Mouse (Mus musculus) lung, embryonic 16.5 days (tissue): Measurements from ENCODE around the gene Gm49394. TPM values are rescaled to one million over a fixed set of nuclear protein-coding genes. Genes with fewer than 3 reads are reported as not detected.

Experiments used
- ATAC-seq: fragments of 200-750 bp; cut with Nextera tagmentation; 2 replicates; pipeline ENCODE4 v1.8.0; 2017; ENCODE audit warnings: low read depth, mild to moderate bottlenecking, moderate library complexity
- H3K27ac ChIP-seq: fragments of 300-500 bp; sonication (generic); 2 replicates; pipeline ENCODE4 v1.5.1; 2014; ENCODE audit warnings: mild to moderate bottlenecking, control low read depth, low read length
- H3K27me3 ChIP-seq: fragments of 300-500 bp; sonication (generic); 2 replicates; pipeline ENCODE4 v1.6.1; 2014; ENCODE audit warnings: low read depth, low read length, mixed read lengths; ENCODE audit not compliant: control insufficient read depth, insufficient read depth
- H3K36me3 ChIP-seq: fragments of 300-500 bp; sonication (generic); 2 replicates; pipeline ENCODE4 v1.6.1; 2014; ENCODE audit warnings: low read length; ENCODE audit not compliant: control insufficient read depth, insufficient read depth
- H3K4me1 ChIP-seq: fragments of 300-500 bp; sonication (generic); replicated peaks from 2 replicates; pipeline ENCODE4 v1.6.1; 2014; ENCODE audit warnings: low read length, mixed read lengths; ENCODE audit not compliant: control insufficient read depth, insufficient read depth
- H3K4me2 ChIP-seq: fragments of 300-500 bp; sonication (generic); 2 replicates; pipeline ENCODE4 v1.6.1; 2014; ENCODE audit warnings: low read depth, low read length, control low read depth
- H3K4me3 ChIP-seq: fragments of 300-500 bp; sonication (generic); 2 replicates; pipeline ENCODE4 v1.5.1; 2014; ENCODE audit warnings: mild to moderate bottlenecking, low read length, control low read depth
- H3K9ac ChIP-seq: fragments of 300-500 bp; sonication (generic); 2 replicates; pipeline ENCODE4 v1.6.1; 2014; ENCODE audit warnings: low read length, control low read depth
- H3K9me3 ChIP-seq: fragments of 300-500 bp; sonication (generic); 2 replicates; pipeline ENCODE4 v1.6.1; 2016; ENCODE audit warnings: low read length; ENCODE audit not compliant: control insufficient read depth
- WGBS: fragments of 180-500 bp; shearing (Covaris S2); extraction: QIAGEN DNeasy Blood & Tissue Kit; methylation state at CpG from one replicate; pipeline ENCODE4 v1.1.7; 2014; 5-methylcytosine and 5-hydroxymethylcytosine counted together
- polyA plus RNA-seq: library from polyadenylated mRNA; unstranded; fragments of >200 nt; fragmentation: Nextera tagmentation; extraction: Ambion mirVana; gene quantifications from 2 replicates; pipeline ENCODE4 v1.2.1, GENCODE M21; 2015

The Gm49394 gene
- polyA plus RNA-seq, 1 experiment from 2014 or later, result not detected

DNA sequence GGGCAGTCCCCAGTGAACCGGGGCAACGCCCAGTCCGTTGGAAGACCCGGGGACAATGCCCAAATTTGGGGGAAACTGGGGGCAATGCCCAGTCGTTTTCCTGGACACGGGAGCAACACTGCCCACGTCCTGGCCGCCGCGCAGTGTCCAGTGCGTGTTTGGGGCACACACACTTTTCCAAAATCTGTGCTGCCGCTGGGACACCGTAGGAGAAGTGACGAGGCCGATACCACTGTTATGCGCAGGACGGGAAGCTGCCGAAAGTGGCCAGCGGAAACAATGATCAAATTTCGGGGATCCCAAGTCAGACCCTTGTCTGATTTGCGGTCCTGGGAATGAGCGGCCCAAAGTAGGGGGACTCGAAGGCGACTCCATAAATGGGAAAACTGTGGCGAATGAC, 8.7 kb downstream of the Gm49394 start:
- Histone ChIP-seq H3K4me1 (peaks cover 27% of the 10 kb centered on the region), H3K27ac (peak overlapping the region; percentile 87), H3K4me3 (peak overlapping the region; percentile 56), H3K4me2 (peak overlapping the region; percentile 76), H3K27me3 (peaks cover 91% of the 10 kb centered on the region), H3K36me3 (no peaks in the 10 kb centered on the region), H3K9ac (peak overlapping the region; percentile 80), H3K9me3 (no peaks in the 10 kb centered on the region)
- WGBS, result 2% methylated on average over 25 of the region's 25 CpGs
- no peak for ATAC-seq

DNA sequence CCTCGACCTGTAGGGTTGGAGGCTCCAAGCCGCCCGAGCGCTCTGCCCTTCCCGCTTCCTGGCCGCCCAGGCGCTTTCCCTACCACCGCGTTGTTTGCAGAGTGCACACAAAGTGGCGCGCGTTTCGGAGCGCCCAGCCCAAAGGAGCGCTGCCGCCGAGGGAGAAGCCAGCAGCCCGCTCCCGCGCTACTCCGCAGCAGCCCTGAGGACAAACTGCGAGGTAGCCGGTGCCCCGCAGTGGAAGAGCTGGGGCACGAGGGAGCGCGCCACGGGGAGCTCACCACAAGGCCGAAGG, 9.1 kb downstream of the Gm49394 start:
- Histone ChIP-seq H3K9ac (peak overlapping the region; percentile 80), H3K27ac (peak overlapping the region; percentile 87), H3K9me3 (no peaks in the 10 kb centered on the region), H3K4me3 (peak overlapping the region; percentile 56), H3K27me3 (peaks cover 91% of the 10 kb centered on the region), H3K36me3 (no peaks in the 10 kb centered on the region), H3K4me1 (peaks cover 30% of the 10 kb centered on the region), H3K4me2 (peak overlapping the region; percentile 76)
- no peak for ATAC-seq
- WGBS, result under 1% methylated on average over 29 of the region's 29 CpGs

DNA sequence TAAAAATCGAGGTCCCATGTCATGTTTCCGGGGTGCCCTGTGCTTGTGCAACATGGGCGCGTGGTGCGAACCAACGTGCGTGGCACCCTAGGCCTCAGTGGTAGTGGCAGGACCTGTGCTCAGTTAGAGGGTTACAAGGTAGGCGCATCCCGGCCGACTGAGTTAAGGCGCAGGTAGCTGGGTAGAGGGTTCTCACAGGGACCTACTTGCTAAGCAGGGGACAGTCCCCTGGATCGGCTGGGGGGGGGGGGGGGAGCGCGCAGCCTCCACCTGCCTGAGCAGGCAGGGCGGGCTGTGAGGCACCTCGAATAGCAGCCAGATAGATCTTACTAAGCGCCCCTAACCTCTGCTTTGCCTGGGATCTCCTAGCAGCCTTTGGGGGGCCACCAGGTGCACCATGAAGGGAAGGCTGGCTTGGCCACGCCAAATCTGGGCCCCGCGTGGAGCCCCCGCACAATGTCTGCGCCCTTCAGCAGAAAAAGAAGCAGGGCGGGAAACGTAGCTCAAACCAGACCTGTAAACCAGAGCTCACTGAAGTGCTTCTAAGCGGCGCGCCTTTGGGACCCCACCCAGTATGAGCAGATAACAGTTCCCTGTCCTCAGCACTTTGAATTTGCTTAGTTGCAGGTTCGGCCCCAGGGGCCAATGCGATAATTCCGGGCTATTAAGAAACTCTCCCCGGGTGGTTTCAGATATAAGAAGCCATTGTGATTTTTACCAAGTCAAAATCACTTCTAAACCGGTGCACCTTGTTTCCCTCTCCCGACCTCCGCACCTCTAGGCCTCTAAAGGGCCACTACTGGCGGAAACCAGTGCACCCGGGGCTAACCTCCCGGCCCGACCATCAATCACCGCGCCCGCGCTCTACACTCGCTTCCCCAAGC, 9.7 kb downstream of the Gm49394 start:
- Histone ChIP-seq H3K27ac (peak overlapping the region; percentile 87), H3K4me1 (peaks cover 31% of the 10 kb centered on the region), H3K36me3 (no peaks in the 10 kb centered on the region), H3K27me3 (peaks cover 87% of the 10 kb centered on the region), H3K4me3 (peak overlapping the region; percentile 56), H3K9ac (peak overlapping the region; percentile 80), H3K4me2 (peak overlapping the region; percentile 76), H3K9me3 (no peaks in the 10 kb centered on the region)
- ATAC-seq, result peak; percentile 13; the same call in 1 of the 2 replicates
- 1% methylated on average over 40 of the region's 43 CpGs for WGBS

DNA sequence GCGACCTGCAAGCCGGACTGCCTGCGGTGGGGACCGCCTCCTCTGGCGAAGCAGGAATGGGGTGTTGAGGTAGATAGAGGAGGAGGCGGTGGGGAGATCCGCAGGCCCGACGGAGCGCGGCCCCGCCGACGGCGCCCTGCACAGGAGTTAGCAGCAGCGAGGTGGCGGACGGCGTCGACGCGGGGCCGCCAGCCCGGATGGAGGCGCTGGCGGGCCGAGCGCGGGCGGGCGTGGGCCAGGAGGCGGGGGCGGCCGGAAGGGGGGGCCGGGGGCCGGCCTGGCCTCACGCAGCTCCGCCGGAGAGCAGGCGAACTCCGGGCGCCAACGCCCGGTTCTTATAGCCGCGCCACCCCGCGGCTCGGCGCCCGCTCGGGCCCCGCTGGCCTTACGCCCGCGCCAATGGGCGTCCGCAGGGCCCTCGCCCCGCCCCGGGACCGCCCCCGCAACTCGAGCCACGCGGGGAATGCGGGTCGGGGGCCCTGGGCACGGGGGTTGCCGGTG, 10.5 kb downstream of the Gm49394 start:
- H3K27ac ChIP-seq, result peak overlapping the region; percentile 87
- peak overlapping the region; percentile 80 for H3K9ac ChIP-seq
- peaks cover 84% of the 10 kb centered on the region for H3K27me3 ChIP-seq
- peaks cover 31% of the 10 kb centered on the region for H3K4me1 ChIP-seq
- H3K4me3 ChIP-seq, result peak overlapping the region; percentile 56
- no peaks in the 10 kb centered on the region for H3K36me3 ChIP-seq
- peak; percentile 72 for ATAC-seq
- H3K9me3 ChIP-seq, result no peaks in the 10 kb centered on the region
- H3K4me2 ChIP-seq, result peak overlapping the region; percentile 76
- 1% methylated on average over 49 of the region's 70 CpGs for WGBS

DNA sequence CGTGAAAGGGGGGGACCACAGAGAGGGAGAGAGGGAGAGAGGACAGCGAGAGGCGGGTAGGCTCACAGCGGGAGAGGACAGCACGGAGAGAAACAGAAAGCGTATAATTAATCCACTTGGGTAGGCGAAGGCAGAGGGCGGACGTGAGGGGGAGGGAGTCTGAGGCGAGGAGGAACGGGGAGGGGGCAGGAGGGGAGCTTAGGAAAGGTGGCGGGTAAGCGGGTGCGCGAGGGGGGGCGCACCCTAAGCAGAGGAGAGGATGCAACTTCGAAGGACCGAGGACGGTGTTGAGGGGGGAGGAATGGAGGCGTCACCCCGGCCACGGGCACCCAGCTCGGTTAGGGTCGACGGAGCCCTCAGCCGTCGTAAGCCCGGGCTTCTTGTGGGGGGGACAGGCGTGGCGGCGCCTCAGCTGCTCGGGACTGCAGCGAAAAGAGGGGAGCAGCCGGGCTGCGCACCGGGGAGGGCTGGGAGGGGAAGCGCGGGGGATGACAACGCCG, 11.0 kb downstream of the Gm49394 start:
- H3K4me1 ChIP-seq, result peaks cover 30% of the 10 kb centered on the region

DNA sequence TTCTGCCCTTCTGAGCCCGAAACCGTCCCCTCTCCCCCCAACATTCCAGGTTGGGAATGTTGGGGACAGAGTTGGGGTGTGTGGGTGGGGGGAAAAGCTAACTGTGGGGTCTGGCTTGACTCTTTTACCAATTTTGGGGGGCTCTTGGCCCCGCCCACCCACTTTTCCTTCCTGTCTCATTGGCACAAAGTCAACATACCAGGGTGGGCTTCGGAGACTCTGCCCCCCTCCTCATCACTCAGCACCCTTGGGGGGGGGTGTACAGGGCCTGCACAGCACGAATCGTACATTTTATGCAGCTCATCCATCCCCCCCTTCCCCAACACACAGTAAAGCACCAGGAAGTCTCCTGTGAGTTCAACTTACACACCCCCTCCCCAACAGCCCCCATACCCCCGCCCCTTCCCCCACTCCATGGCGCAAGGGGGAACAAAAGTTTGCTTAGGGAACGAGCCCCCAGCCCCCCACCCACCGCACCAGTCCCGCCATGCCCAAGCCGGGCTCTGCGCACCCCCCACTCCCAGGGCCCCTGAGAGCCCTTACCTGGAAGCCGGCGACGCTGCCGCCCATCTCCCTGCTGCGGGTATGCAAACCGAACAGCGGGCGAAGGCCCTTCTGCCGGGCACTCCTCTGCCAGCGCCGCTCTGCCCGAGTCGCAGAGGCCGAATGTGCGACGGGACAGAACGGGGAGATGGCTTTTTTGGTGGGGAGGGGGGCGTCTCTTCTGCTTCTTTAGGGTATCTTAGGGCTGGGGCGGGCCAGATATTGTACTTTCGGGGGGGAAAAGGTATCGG, 11.7 kb downstream of the Gm49394 start:
- peaks cover 28% of the 10 kb centered on the region for H3K4me1 ChIP-seq
- H3K4me3 ChIP-seq, result peak overlapping the region; percentile 56
- WGBS, result 1% methylated on average over 33 of the region's 34 CpGs

More for the DNA sequence above, 11.0 kb downstream of the Gm49394 start:
- Histone ChIP-seq H3K4me3 (peak overlapping the region; percentile 56), H3K27ac (peak overlapping the region; percentile 85), H3K9me3 (no peaks in the 10 kb centered on the region), H3K4me2 (peak overlapping the region; percentile 76), H3K9ac (peak overlapping the region; percentile 80), H3K27me3 (peaks cover 79% of the 10 kb centered on the region), H3K36me3 (no peaks in the 10 kb centered on the region; the same call in 1 of the 2 replicates)
- under 1% methylated on average over 37 of the region's 40 CpGs for WGBS
- peak; percentile 34 for ATAC-seq

DNA sequence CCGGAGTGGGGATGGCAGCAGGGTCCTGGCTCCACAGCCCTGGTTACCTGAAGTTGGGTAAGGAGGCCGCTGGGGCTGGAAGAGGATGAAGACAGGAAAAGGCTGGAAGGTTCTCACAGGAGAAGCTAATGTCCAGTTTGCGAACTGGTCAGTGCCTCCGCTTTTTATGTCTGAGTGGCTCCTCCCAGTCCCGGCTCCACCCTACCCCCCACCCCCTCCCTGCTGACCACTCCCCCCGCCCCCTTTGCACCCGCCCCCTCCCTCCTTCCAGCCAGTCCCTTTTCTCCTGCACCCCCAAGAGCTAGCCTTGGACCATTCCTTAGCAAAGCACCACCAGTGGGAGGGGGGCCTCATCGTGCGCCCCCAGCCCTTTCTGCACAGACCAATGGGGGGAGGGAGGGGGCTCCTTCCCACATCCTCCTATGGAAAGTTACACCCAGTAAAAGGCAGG, 12.4 kb downstream of the Gm49394 start:
- Histone ChIP-seq H3K9me3 (no peaks in the 10 kb centered on the region), H3K4me1 (peaks cover 28% of the 10 kb centered on the region), H3K9ac (peak overlapping the region; percentile 80), H3K4me2 (peak overlapping the region; percentile 76), H3K36me3 (no peaks in the 10 kb centered on the region; the same call in 1 of the 2 replicates), H3K27me3 (peaks cover 65% of the 10 kb centered on the region), H3K27ac (peak overlapping the region; percentile 85), H3K4me3 (peak overlapping the region; percentile 56)
- 15% methylated on average over 7 of the region's 9 CpGs for WGBS
- peak; percentile 41 for ATAC-seq

More for the DNA sequence above, 11.7 kb downstream of the Gm49394 start:
- ATAC-seq, result no peak
- Histone ChIP-seq H3K4me2 (peak overlapping the region; percentile 76), H3K9ac (peak overlapping the region; percentile 80), H3K27me3 (peaks cover 72% of the 10 kb centered on the region), H3K9me3 (no peaks in the 10 kb centered on the region), H3K36me3 (no peaks in the 10 kb centered on the region; the same call in 1 of the 2 replicates), H3K27ac (peak overlapping the region; percentile 85)

DNA sequence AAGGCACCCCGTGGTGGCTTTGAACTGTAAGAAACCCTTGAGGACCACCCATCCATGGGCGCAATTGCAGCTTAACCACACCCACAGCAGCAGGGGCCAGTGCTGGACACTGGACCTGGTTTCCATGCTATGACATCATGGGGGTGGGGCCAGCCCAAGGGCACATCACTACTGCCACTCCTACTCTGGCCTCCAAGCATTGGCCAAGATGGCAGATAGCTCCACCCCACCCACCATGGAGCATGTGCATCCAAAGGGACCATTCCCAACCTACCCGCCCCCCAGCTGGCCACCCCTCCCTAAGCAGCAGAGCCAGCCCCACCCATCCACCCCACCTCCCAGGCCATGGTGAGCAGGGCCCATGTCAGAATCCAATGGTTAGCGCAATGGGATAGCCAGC, 13.7 kb downstream of the Gm49394 start:
- no peak for ATAC-seq
- 38% methylated on average over 4 of the region's 4 CpGs for WGBS
- Histone ChIP-seq H3K27ac (no peak overlapping the region), H3K36me3 (no peaks in the 10 kb centered on the region; the same call in 1 of the 2 replicates), H3K9ac (peak overlapping the region; percentile 50), H3K4me1 (peaks cover 28% of the 10 kb centered on the region), H3K4me3 (peak overlapping the region; percentile 56), H3K4me2 (peak overlapping the region; percentile 76), H3K9me3 (no peaks in the 10 kb centered on the region), H3K27me3 (peaks cover 56% of the 10 kb centered on the region)
